Comparison of ENCODE assay signal across 27 mouse cellular contexts in genomic region chr5:37797251-37797650, GRCm38 (mm10). TPM values are rescaled to one million over a fixed set of nuclear protein-coding genes. Genes with fewer than 3 reads are reported as not detected.
A peak's percentile ranks its signal among the peaks of the same experiment; 100 is the strongest.
DNase-seq lines count a peak whose midpoint lies in the region; ATAC-seq lines count a peak whose summit lies in the region.
"Had no signal": no experiment of that assay in that cellular context is flagged by ENCODE, and none has a peak within 500 bp of the region (broad histone marks: within the 10 kb centered on the region; RNA-seq: fewer than 3 reads in every experiment).

No protein-coding gene starts in this region.

- no peaks in the 10 kb centered on the region for H3K27me3 ChIP-seq in heart, embryonic 16.5 days (ENCODE audit: control insufficient read depth, insufficient read depth, low read length)
- H3K27me3 ChIP-seq: midbrain, embryonic 15.5 days; neural tube, embryonic 13.5 days had no signal

- no peak overlapping the region for H3K27ac ChIP-seq in heart, embryonic 16.5 days (ENCODE audit: low read length)
- H3K27ac ChIP-seq: forebrain, embryonic 10.5 days; hindbrain, postnatal 0 days; left cerebral cortex, adult 2 months; midbrain, embryonic 15.5 days; neural tube, embryonic 13.5 days had no signal

- 61% methylated on average over 6 of the region's 6 CpGs for WGBS in heart, embryonic 16.5 days

- no peaks in the 10 kb centered on the region for H3K36me3 ChIP-seq in heart, embryonic 16.5 days (ENCODE audit: control insufficient read depth, insufficient read depth)
- H3K36me3 ChIP-seq: forebrain, embryonic 10.5 days; midbrain, embryonic 15.5 days; neural tube, embryonic 13.5 days had no signal

- peak; percentile 59 for DNase-seq in heart, adult 8-10 months (ENCODE audit: low spot score)
- DNase-seq in heart, postnatal 4 days = no peak
- peak; percentile 45 to 57 for DNase-seq in gastrocnemius, adult 8-10 months (ENCODE audit: low spot score in 2 of 2)
- no peak for DNase-seq in layer of hippocampus, postnatal 14 days (ENCODE audit: low spot score in 2 of 2)
- DNase-seq in urinary bladder, adult 2 months (ENCODE audit: low spot score) = no peak
- DNase-seq in frontal cortex, postnatal 25 days (ENCODE audit: low spot score in 2 of 2) = no peak
- DNase-seq: adrenal gland, adult 2 months; cerebellum, adult 18-20 months; cerebellum, postnatal 25 days; embryo, embryonic 11 days; kidney, postnatal 4 days; layer of hippocampus, adult 9-11 months; lung, postnatal 4 days; retina, postnatal 1 day; right cerebral cortex, postnatal 25 days; thymus, postnatal 25 days had no signal

- peak; percentile 41; the same call in 1 of the 2 replicates for ATAC-seq in heart, embryonic 16.5 days (replicated peaks; ENCODE audit: extremely low read depth, insufficient read depth, low FRiP score)
- ATAC-seq: forebrain, embryonic 16.5 days; hindbrain, postnatal 0 days; intestine, embryonic 16.5 days; midbrain, embryonic 15.5 days had no signal

- no peak overlapping the region for H3K9ac ChIP-seq in heart, embryonic 16.5 days (ENCODE audit: low read length)
- H3K9ac ChIP-seq: midbrain, embryonic 15.5 days; neural tube, embryonic 13.5 days had no signal

- H3K4me2 ChIP-seq in heart, embryonic 16.5 days (ENCODE audit: low read depth, low read length) = no peak overlapping the region
- H3K4me2 ChIP-seq: midbrain, embryonic 15.5 days; neural tube, embryonic 13.5 days had no signal

- no peaks in the 10 kb centered on the region for H3K9me3 ChIP-seq in heart, embryonic 16.5 days (replicated peaks; ENCODE audit: control insufficient read depth, low read length)
- H3K9me3 ChIP-seq: forebrain, embryonic 10.5 days; midbrain, embryonic 15.5 days; neural tube, embryonic 13.5 days had no signal

- no peaks in the 10 kb centered on the region for H3K4me1 ChIP-seq in heart, embryonic 16.5 days (ENCODE audit: control insufficient read depth, insufficient read depth, low read length)
- H3K4me1 ChIP-seq: midbrain, embryonic 15.5 days; neural tube, embryonic 13.5 days had no signal

- H3K4me3 ChIP-seq in heart, embryonic 16.5 days (ENCODE audit: low read length) = no peak overlapping the region
- H3K4me3 ChIP-seq: forebrain, embryonic 10.5 days; left cerebral cortex, adult 2 months; midbrain, embryonic 15.5 days; myocyte; neural tube, embryonic 13.5 days had no signal

RNA-seq across cellular contexts. Expression of gene Msx1, which starts 27.1 kb away (rescaled TPM):
- total RNA-seq in heart, adult 8-10 months (2022) = 1 to 10 TPM; 3.0 to 3.8 (median 3.3) TPM
- 1 to 10 TPM; 4.7 to 4.9 TPM for total RNA-seq in heart, postnatal 4 days (2021)
- total RNA-seq in gastrocnemius, adult 8-10 months (2022) = 1 to 10 TPM; 1.2 to 1.7 (median 1.4) TPM
- 6.5 and 7.6 TPM in 2 replicates for polyA plus RNA-seq in heart, embryonic 16.5 days (2015; fragmentation: Nextera tagmentation; extraction: Ambion mirVana)
- 10 to 100 TPM in 1 of 2 experiments, 1 to 10 TPM in 1; 7.0 to 16.7 TPM for total RNA-seq in layer of hippocampus, postnatal 14 days (2021)
- 2.9 and 3.3 TPM in 2 replicates for polyA plus RNA-seq in urinary bladder, adult 2 months (2012; rRNA removed)
- total RNA-seq: megakaryocyte-erythroid progenitor cell, adult 5-6 weeks; MEL had no signal

Comparison
In these comparisons a context has a peak if more than half of its experiments do, and no peak if none do; other contexts are left out.
1. DNase-seq: peak in heart, adult 8-10 months (single experiment) and gastrocnemius, adult 8-10 months (2 of 2); none in heart, postnatal 4 days (single experiment), layer of hippocampus, postnatal 14 days (0 of 2), urinary bladder, adult 2 months (single experiment) and frontal cortex, postnatal 25 days (0 of 2).